Mouse (Mus musculus) left cerebral cortex, postnatal 25 days (tissue): ENCODE data around the gene Wdr35. TPM values are rescaled to one million over a fixed set of nuclear protein-coding genes. Genes with fewer than 3 reads are reported as not detected.
"Not testable (repeated sequence)": the region's sequence is repeated elsewhere in the genome, so short reads cannot be mapped to it uniquely, and the experiment has no call there.

Experiments used
- DNase-seq, 2 experiments: peaks; one replicate each; pipeline ENCODE4 v3.0.0; 2022; ENCODE audit warnings: low spot score in 2 of 2, mixed read lengths in 1 of 2
- intact Hi-C: fragments of 180-260 bp; cut with DNase I; formaldehyde crosslinking; loops from one replicate; pipeline ENCODE4 v1.15.1; 2025
- total RNA-seq, 2 experiments: library from RNA; stranded (reverse); gene quantifications; 2 replicates each; pipeline ENCODE4 v1.2.3; 2021

Wdr35 gene
- total RNA-seq, 2 experiments from 2014 or later: 44.9 to 46.1 TPM

DNA sequence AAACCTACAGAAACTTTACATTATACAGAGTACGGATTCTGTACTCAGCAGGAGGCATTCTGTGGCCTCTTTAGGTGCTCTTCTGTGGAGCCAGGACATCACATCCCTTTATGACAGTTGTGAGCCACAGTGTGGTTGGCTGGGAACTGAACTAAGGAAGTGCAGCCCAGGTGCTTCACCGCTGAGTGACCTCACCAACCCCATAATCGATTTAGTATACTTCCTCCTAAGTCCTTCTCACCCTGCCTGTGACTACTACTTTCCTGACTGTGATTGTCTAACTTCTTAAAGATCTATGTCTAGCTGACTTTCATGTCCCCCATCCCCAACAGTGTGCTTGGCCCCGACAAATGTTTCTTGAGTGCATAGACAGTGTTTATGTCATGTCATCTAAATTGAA lies 24.6 kb downstream of the Wdr35 start:
- intact Hi-C loops: no loop called here
- DNase-seq: no peak

- intact Hi-C loops: loop anchor here (1.0 kb wide), 1 partner anchor 113 kb away; no protein-coding TSS in a partner anchor
- peak; percentile 36 to 79 for DNase-seq
Measured at GRCm38 (mm10) chr12:9002038-9002648, 28.5 kb downstream of the Wdr35 start.

GRCm38 (mm10) chr12:9007146-9007545 lies 33.5 kb downstream of the Wdr35 start:
- intact Hi-C loops: no loop called here

DNA sequence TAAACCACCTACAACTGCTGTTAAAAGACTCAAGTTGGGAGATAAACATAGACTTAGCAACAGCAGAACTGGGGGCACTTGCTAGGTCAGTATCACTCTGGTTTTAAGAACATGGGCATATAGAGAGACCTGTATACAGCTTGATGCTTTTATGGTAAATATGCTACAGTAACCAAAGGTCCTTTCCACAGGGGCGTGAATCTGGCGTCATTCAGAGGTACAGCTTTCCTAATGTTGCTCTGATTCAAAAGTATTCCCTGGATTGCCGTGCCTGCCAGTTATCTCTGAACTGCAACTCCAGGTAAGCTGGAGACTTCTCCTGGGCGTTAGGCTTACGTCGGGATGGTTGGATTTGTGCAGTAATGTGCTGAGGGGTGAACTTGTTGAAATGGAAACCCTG lies 34.1 kb downstream of the Wdr35 start:
- intact Hi-C loops: no loop called here
- DNase-seq: no peak

More at GRCm38 (mm10) chr12:9007146-9007545, 33.5 kb downstream of the Wdr35 start:
- DNase-seq: no peak

DNA sequence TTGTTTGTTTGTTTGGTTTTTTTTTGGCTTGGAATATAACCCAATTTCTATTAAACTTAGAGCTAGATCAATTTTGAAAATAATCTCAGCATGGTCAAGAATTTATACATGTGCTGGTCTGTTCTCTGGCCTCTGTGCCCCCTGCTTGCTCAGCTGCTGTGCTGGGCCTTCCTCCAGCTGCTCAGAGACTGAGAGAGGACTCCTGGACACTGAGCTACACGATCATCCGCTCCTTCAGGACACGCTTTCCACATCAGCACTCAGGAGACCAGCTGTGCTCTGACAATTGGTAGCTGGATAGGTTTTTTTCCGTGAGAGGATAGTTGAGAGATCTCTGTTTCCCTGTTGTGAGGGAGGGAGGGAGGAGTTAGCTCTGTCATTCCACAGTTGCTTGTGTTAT lies 36.6 kb downstream of the Wdr35 start:
- intact Hi-C loops: no loop called here
- no peak for DNase-seq

GRCm38 (mm10) chr12:9016376-9016775 lies 42.7 kb downstream of the Wdr35 start:
- intact Hi-C loops: no loop called here

DNA sequence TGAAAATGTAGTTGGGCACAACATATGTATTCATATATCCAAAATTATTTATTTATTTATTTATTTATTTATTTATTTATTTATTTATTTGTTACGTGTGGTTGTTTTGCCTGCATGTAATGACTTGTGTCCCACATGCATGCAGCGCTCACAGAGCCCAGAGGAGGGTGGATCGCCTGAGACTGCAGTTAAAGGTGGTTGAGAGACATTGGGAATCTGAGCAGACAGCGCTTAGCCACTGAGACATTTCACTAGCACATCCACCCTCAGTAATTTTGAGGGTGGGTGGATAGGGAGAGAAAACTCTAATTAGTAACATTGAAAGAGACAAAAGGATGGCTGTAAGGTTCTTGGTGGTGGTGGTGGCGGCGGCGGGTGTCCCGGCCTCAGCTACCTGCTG lies 46.7 kb downstream of the Wdr35 start:
- intact Hi-C loops: no loop called here
- no peak for DNase-seq

More at GRCm38 (mm10) chr12:9016376-9016775, 42.7 kb downstream of the Wdr35 start:
- no peak for DNase-seq

GRCm38 (mm10) chr12:9020986-9021385 lies 47.3 kb downstream of the Wdr35 start:
- intact Hi-C loops: no loop called here
- DNase-seq: no peak

DNA sequence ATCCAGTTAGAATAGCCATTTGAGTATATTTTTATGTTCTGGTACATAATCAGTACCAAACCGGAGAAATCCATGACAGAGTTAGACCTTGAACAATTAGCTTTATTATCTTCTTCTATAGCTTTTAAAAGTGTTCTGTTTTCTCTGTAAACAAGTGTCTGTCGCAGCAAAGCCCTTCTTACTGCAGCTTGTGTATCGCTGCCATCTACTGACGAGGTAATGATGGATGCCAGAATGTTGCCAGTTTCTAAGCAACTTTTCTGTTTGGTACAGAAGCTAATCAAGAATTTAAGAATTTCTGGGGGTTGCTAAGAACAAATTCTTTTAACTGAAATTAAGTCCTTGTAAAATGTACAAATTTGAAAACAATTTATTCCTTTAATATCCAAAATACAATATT lies 49.3 kb downstream of the Wdr35 start:
- intact Hi-C loops: no loop called here
- no peak for DNase-seq

GRCm38 (mm10) chr12:9024071-9024470 lies 50.4 kb downstream of the Wdr35 start:
- no peak for DNase-seq
- intact Hi-C loops: no loop called here

DNA sequence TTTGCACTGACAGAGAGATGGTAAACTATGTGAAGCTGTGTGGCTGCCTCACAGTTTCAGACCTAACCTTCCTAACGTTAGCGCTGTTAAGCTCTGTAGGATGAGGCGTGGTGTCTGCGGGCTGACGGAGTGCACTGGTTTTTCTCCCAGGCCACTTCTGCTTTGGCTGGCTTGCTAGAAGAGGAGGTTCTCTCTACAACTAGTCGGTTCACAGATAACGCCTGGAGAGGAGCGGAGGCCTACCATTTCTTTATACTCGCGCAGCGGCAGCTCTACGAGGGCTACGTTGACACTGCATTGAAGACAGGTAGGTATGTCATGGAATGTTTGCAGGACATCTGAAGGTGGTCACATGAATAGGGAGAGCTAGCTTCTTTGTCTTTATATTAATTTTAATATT lies 51.0 kb downstream of the Wdr35 start:
- intact Hi-C loops: no loop called here
- no peak for DNase-seq

GRCm38 (mm10) chr12:9026843-9027242 lies 53.2 kb downstream of the Wdr35 start:
- no peak for DNase-seq
- intact Hi-C loops: no loop called here

DNA sequence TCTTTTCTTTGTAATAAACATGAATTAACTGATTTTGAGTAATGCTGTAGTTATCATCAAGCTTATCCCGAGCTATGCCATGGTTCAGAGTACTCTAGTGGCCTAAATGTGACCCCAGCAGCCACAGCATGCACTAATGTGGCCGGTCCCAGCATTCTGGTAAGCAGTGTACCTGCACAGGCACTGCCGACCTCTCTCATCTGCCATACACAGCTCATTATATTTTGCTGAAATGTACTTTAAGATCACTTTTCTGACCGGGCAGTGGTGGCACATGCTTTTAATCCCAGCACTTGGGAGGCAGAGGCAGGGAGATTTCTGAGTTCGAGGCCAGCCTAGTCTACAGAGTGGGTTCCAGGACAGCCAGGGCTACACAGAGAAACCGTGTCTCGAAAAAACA lies 55.1 kb downstream of the Wdr35 start:
- DNase-seq, intact Hi-C loops: not testable (repeated sequence)

GRCm38 (mm10) chr12:9029506-9029887 lies 55.8 kb downstream of the Wdr35 start:
- intact Hi-C loops: no loop called here
- DNase-seq: no peak

GRCm38 (mm10) chr12:9029888-9030723 lies 56.4 kb downstream of the Wdr35 start, which contains the start of gene Ttc32:
Gene Ttc32 (plus strand): TSS chr12:9029997.
- intact Hi-C loops: no loop called here
- peak; percentile 96 to 97 for DNase-seq

GRCm38 (mm10) chr12:9031166-9031565 lies 57.5 kb downstream of the Wdr35 start:
- intact Hi-C loops: no loop called here
- no peak for DNase-seq

DNA sequence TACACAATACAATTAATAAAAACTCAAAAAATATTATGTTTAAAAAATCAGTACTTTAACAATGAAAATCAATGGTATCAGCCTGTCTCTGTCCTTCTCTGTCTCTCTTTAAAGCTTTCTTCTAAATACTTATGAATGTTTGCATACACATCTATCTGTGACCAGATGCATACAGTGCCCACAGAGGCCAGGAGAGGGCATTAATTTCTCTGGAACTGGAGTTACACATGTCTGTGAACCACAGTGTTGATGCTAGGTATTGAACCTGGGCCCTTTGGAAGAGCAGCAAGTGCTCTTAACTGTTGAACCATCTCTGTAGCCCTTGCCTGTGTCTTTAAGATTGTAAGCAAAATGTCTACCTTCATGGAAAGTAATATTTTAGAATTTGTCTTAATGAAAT lies 59.4 kb downstream of the Wdr35 start:
- no peak for DNase-seq
- intact Hi-C loops: no loop called here

- no peak for DNase-seq
- intact Hi-C loops: no loop called here
Measured at GRCm38 (mm10) chr12:9036409-9036808, 62.7 kb downstream of the Wdr35 start.

GRCm38 (mm10) chr12:9040177-9040576 lies 66.5 kb downstream of the Wdr35 start:
- intact Hi-C loops: no loop called here
- DNase-seq: no peak

- peak in 1 of 2 experiments; percentile 12 for DNase-seq
- intact Hi-C loops: no loop called here
Measured at GRCm38 (mm10) chr12:9040686-9041085, 67.0 kb downstream of the Wdr35 start.

- intact Hi-C loops: no loop called here
- DNase-seq: no peak
Measured at GRCm38 (mm10) chr12:9042316-9042715, 68.6 kb downstream of the Wdr35 start.
